Mouse (Mus musculus): ENCODE results near the gene Pgc. TPM values are rescaled to one million over a fixed set of nuclear protein-coding genes. Genes with fewer than 3 reads are reported as not detected.

Gene Pgc
- polyA plus RNA-seq, 1 experiment from 2014 or later, result 122 TPM

GRCm38 (mm10) chr17:47691650-47692049, 35.0 kb upstream of the Pgc start:
- 89% methylated on average over 3 of the region's 3 CpGs for WGBS
- no peaks in the 10 kb centered on the region for H3K36me3 ChIP-seq (ENCODE audit: control insufficient read depth, insufficient read depth, low read length)
- H3K4me3 ChIP-seq (replicated peaks; ENCODE audit: low read length), result no peak overlapping the region
- no peak for ATAC-seq (ENCODE audit: insufficient read depth, low FRiP score)
- no peaks in the 10 kb centered on the region for H3K27me3 ChIP-seq (ENCODE audit: control insufficient read depth, insufficient read depth, low read length)
- peaks cover 28% of the 10 kb centered on the region for H3K4me1 ChIP-seq (ENCODE audit: control insufficient read depth, insufficient read depth, low read length)
- no peak overlapping the region for H3K4me2 ChIP-seq (ENCODE audit: low read depth, low read length)
- H3K9me3 ChIP-seq (replicated peaks; ENCODE audit: control insufficient read depth, low read length), result no peaks in the 10 kb centered on the region
- H3K9ac ChIP-seq (ENCODE audit: low read length), result no peak overlapping the region
- H3K27ac ChIP-seq (ENCODE audit: low read length), result no peak overlapping the region

- WGBS, result 39% methylated on average over 13 of the region's 13 CpGs
- H3K27me3 ChIP-seq (ENCODE audit: control insufficient read depth, insufficient read depth, low read length), result no peaks in the 10 kb centered on the region
- no peak overlapping the region; the same call in 1 of the 2 replicates for H3K27ac ChIP-seq (ENCODE audit: low read length)
- H3K4me1 ChIP-seq (ENCODE audit: control insufficient read depth, insufficient read depth, low read length), result peaks cover 21% of the 10 kb centered on the region
- peak overlapping the region; percentile 97 for H3K4me2 ChIP-seq (ENCODE audit: low read depth, low read length)
- H3K36me3 ChIP-seq (ENCODE audit: control insufficient read depth, insufficient read depth, low read length), result no peaks in the 10 kb centered on the region
- H3K4me3 ChIP-seq (replicated peaks; ENCODE audit: low read length), result peak overlapping the region; percentile 77
- no peaks in the 10 kb centered on the region for H3K9me3 ChIP-seq (replicated peaks; ENCODE audit: control insufficient read depth, low read length)
- H3K9ac ChIP-seq (ENCODE audit: low read length), result peak overlapping the region; percentile 90
- ATAC-seq (ENCODE audit: insufficient read depth, low FRiP score), result peak; percentile 4; the same call in 1 of the 2 replicates
These were observed 32.8 kb upstream of the Pgc start for GRCm38 (mm10) chr17:47693671-47694441.

GRCm38 (mm10) chr17:47694442-47694502, 32.4 kb upstream of the Pgc start, which contains the start of gene Gm21981:
TSS of gene Gm21981 (minus strand) at chr17:47694455.
- H3K27ac ChIP-seq (ENCODE audit: low read length), result peak within 1 kb of the TSS; percentile 64
- H3K4me3 ChIP-seq (replicated peaks; ENCODE audit: low read length), result peak within 1 kb of the TSS; percentile 77
- peak within 1 kb of the TSS; percentile 97 for H3K4me2 ChIP-seq (ENCODE audit: low read depth, low read length)
- H3K9me3 ChIP-seq (replicated peaks; ENCODE audit: control insufficient read depth, low read length), result no peaks in the 10 kb centered on the region
- peak within 1 kb of the TSS; percentile 90 for H3K9ac ChIP-seq (ENCODE audit: low read length)
- H3K4me1 ChIP-seq (ENCODE audit: control insufficient read depth, insufficient read depth, low read length), result peaks cover 19% of the 10 kb centered on the region
- 0% methylated on average over 3 of the region's 3 CpGs for WGBS
- H3K36me3 ChIP-seq (ENCODE audit: control insufficient read depth, insufficient read depth, low read length), result no peaks in the 10 kb centered on the region
- no peak for ATAC-seq (ENCODE audit: insufficient read depth, low FRiP score)
- H3K27me3 ChIP-seq (ENCODE audit: control insufficient read depth, insufficient read depth, low read length), result no peaks in the 10 kb centered on the region

- Histone ChIP-seq H3K4me3 (replicated peaks; ENCODE audit: low read length) (peak within 1 kb of the TSS; percentile 77), H3K4me2 (ENCODE audit: low read depth, low read length) (peak within 1 kb of the TSS; percentile 97), H3K4me1 (ENCODE audit: control insufficient read depth, insufficient read depth, low read length) (peaks cover 15% of the 10 kb centered on the region), H3K9me3 (replicated peaks; ENCODE audit: control insufficient read depth, low read length) (no peaks in the 10 kb centered on the region), H3K27me3 (ENCODE audit: control insufficient read depth, insufficient read depth, low read length) (no peaks in the 10 kb centered on the region), H3K27ac (ENCODE audit: low read length) (peak within 1 kb of the TSS; percentile 64), H3K9ac (ENCODE audit: low read length) (peak within 1 kb of the TSS; percentile 90), H3K36me3 (ENCODE audit: control insufficient read depth, insufficient read depth, low read length) (no peaks in the 10 kb centered on the region)
- peak; percentile 95 for ATAC-seq (ENCODE audit: insufficient read depth, low FRiP score)
- WGBS, result under 1% methylated on average over 67 of the region's 82 CpGs
These were observed 31.9 kb upstream of the Pgc start, which contains the start of gene Prickle4 for GRCm38 (mm10) chr17:47694503-47695336. TSS of gene Prickle4 (minus strand) at chr17:47694736.

- 0% methylated on average over 22 of the region's 23 CpGs for WGBS
- no peak overlapping the region for H3K27ac ChIP-seq (ENCODE audit: low read length)
- H3K9ac ChIP-seq (ENCODE audit: low read length), result peak overlapping the region; percentile 90
- no peak; the same call in 1 of the 2 replicates for ATAC-seq (ENCODE audit: insufficient read depth, low FRiP score)
- peaks cover 13% of the 10 kb centered on the region for H3K4me1 ChIP-seq (ENCODE audit: control insufficient read depth, insufficient read depth, low read length)
- no peaks in the 10 kb centered on the region for H3K27me3 ChIP-seq (ENCODE audit: control insufficient read depth, insufficient read depth, low read length)
- peak overlapping the region; percentile 77 for H3K4me3 ChIP-seq (replicated peaks; ENCODE audit: low read length)
- H3K36me3 ChIP-seq (ENCODE audit: control insufficient read depth, insufficient read depth, low read length), result no peaks in the 10 kb centered on the region
- H3K9me3 ChIP-seq (replicated peaks; ENCODE audit: control insufficient read depth, low read length), result no peaks in the 10 kb centered on the region
- H3K4me2 ChIP-seq (ENCODE audit: low read depth, low read length), result peak overlapping the region; percentile 97
These were observed 31.3 kb upstream of the Pgc start for GRCm38 (mm10) chr17:47695337-47695710.

GRCm38 (mm10) chr17:47698156-47698555, 28.5 kb upstream of the Pgc start:
- no peak overlapping the region for H3K4me3 ChIP-seq (replicated peaks; ENCODE audit: low read length)
- H3K27me3 ChIP-seq (ENCODE audit: control insufficient read depth, insufficient read depth, low read length), result no peaks in the 10 kb centered on the region
- H3K9ac ChIP-seq (ENCODE audit: low read length), result no peak overlapping the region
- H3K27ac ChIP-seq (ENCODE audit: low read length), result no peak overlapping the region
- no peak overlapping the region for H3K4me2 ChIP-seq (ENCODE audit: low read depth, low read length)
- WGBS, result 86% methylated on average over 10 of the region's 10 CpGs
- no peaks in the 10 kb centered on the region for H3K36me3 ChIP-seq (ENCODE audit: control insufficient read depth, insufficient read depth, low read length)
- H3K4me1 ChIP-seq (ENCODE audit: control insufficient read depth, insufficient read depth, low read length), result peaks cover 13% of the 10 kb centered on the region
- no peaks in the 10 kb centered on the region for H3K9me3 ChIP-seq (replicated peaks; ENCODE audit: control insufficient read depth, low read length)
- ATAC-seq (ENCODE audit: insufficient read depth, low FRiP score), result no peak

- 66% methylated on average over 2 of the region's 2 CpGs for WGBS
- Histone ChIP-seq H3K9ac (ENCODE audit: low read length) (no peak overlapping the region), H3K27me3 (ENCODE audit: control insufficient read depth, insufficient read depth, low read length) (no peaks in the 10 kb centered on the region), H3K27ac (ENCODE audit: low read length) (no peak overlapping the region), H3K36me3 (ENCODE audit: control insufficient read depth, insufficient read depth, low read length) (no peaks in the 10 kb centered on the region), H3K4me3 (replicated peaks; ENCODE audit: low read length) (no peak overlapping the region), H3K9me3 (replicated peaks; ENCODE audit: control insufficient read depth, low read length) (no peaks in the 10 kb centered on the region), H3K4me2 (ENCODE audit: low read depth, low read length) (no peak overlapping the region), H3K4me1 (ENCODE audit: control insufficient read depth, insufficient read depth, low read length) (peaks cover 9% of the 10 kb centered on the region)
- no peak for ATAC-seq (ENCODE audit: insufficient read depth, low FRiP score)
These were observed 27.6 kb upstream of the Pgc start for GRCm38 (mm10) chr17:47699055-47699454.

- H3K4me1 ChIP-seq (ENCODE audit: control insufficient read depth, insufficient read depth, low read length), result peaks cover 3% of the 10 kb centered on the region; the same call in 1 of the 2 replicates
These were observed 24.8 kb upstream of the Pgc start for GRCm38 (mm10) chr17:47701793-47702192.

GRCm38 (mm10) chr17:47702548-47703345, 23.9 kb upstream of the Pgc start:
- Histone ChIP-seq H3K4me3 (replicated peaks; ENCODE audit: low read length) (no peak overlapping the region), H3K9ac (ENCODE audit: low read length) (no peak overlapping the region), H3K36me3 (ENCODE audit: control insufficient read depth, insufficient read depth, low read length) (no peaks in the 10 kb centered on the region), H3K27me3 (ENCODE audit: control insufficient read depth, insufficient read depth, low read length) (no peaks in the 10 kb centered on the region), H3K9me3 (replicated peaks; ENCODE audit: control insufficient read depth, low read length) (no peaks in the 10 kb centered on the region), H3K4me1 (ENCODE audit: control insufficient read depth, insufficient read depth, low read length) (peaks cover 6% of the 10 kb centered on the region; the same call in 1 of the 2 replicates), H3K4me2 (ENCODE audit: low read depth, low read length) (no peak overlapping the region), H3K27ac (ENCODE audit: low read length) (no peak overlapping the region)
- WGBS, result 39% methylated on average over 28 of the region's 28 CpGs
- ATAC-seq (ENCODE audit: insufficient read depth, low FRiP score), result no peak

More at GRCm38 (mm10) chr17:47701793-47702192, 24.8 kb upstream of the Pgc start:
- no peak overlapping the region for H3K9ac ChIP-seq (ENCODE audit: low read length)
- 68% methylated on average over 9 of the region's 9 CpGs for WGBS
- no peaks in the 10 kb centered on the region for H3K36me3 ChIP-seq (ENCODE audit: control insufficient read depth, insufficient read depth, low read length)
- no peak overlapping the region for H3K27ac ChIP-seq (ENCODE audit: low read length)
- no peak for ATAC-seq (ENCODE audit: insufficient read depth, low FRiP score)
- H3K4me3 ChIP-seq (replicated peaks; ENCODE audit: low read length), result no peak overlapping the region
- no peaks in the 10 kb centered on the region for H3K9me3 ChIP-seq (replicated peaks; ENCODE audit: control insufficient read depth, low read length)
- H3K27me3 ChIP-seq (ENCODE audit: control insufficient read depth, insufficient read depth, low read length), result no peaks in the 10 kb centered on the region
- H3K4me2 ChIP-seq (ENCODE audit: low read depth, low read length), result no peak overlapping the region

All from stomach, embryonic 16.5 days (tissue).